Mouse (Mus musculus) adrenal gland, adult (tissue): ENCODE results near the gene Gm49396.

Experiments
- DNase-seq, 2 experiments: peaks; one replicate each; pipeline ENCODE4 v3.0.0; 2022 to 2023; ENCODE audit warnings: low spot score in 1 of 2; ENCODE audit not compliant: inconsistent age in 2 of 2

Gene Gm49396

DNA sequence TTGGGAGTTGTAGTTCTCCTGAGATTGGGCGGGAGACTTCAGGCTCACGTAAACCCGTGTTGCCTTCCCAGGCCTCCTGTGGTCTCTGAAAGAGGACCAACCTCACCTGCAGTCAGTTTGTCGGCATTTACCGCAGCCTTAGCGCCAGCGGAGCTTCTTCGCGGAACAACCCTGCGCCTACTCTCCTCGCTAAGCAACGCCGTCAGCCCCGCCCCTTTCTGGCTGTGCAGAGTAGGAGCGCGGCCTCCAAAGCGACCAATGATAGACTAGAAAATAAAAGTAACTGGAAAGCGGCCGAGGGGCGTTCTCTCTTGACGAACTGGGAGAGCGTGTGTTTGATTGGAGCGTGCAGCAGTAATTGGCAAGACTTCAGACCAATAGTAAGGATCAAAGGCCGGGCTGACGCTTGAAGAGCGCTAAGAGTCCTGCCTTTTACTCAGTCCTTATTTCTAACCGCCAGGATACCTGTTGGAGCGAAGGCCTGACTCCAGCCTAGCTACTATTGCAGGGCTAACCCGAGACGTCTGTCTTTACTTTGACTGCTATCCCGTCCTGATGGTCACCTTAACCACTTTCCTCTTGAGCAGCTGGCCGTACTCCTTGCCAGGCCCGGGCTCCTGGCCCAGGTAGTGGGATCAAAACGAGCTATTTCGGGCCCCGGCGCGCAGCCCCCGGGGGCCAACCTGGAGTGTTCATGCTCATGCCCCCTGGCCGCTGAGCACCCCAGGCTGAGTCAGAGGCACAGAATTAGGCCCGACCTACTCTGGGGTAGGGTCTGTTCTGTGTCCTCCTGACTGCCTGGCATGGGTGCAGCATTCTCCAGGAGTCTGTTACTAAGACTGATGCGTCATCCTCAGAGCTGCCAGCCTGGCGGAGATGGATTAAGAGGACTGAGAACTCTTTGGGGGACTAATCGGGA lies 10.8 kb upstream of the Gm49396 start, which contains the start of the genes Hspb6 and Proser3:
Gene Hspb6 (plus strand): TSS at position 77 of the 919 bp plus-strand sequence.
Gene Proser3 (minus strand): TSS at position 198 of the 919 bp plus-strand sequence.
- DNase-seq: peak; percentile 97 to 99

GRCm38 (mm10) chr7:30553021-30553589 lies 10.0 kb upstream of the Gm49396 start:
- DNase-seq: peak; percentile 85 to 95

- DNase-seq: peak in 1 of 2 experiments; percentile 61
Measured at GRCm38 (mm10) chr7:30553810-30554584, 9.1 kb upstream of the Gm49396 start.

DNA sequence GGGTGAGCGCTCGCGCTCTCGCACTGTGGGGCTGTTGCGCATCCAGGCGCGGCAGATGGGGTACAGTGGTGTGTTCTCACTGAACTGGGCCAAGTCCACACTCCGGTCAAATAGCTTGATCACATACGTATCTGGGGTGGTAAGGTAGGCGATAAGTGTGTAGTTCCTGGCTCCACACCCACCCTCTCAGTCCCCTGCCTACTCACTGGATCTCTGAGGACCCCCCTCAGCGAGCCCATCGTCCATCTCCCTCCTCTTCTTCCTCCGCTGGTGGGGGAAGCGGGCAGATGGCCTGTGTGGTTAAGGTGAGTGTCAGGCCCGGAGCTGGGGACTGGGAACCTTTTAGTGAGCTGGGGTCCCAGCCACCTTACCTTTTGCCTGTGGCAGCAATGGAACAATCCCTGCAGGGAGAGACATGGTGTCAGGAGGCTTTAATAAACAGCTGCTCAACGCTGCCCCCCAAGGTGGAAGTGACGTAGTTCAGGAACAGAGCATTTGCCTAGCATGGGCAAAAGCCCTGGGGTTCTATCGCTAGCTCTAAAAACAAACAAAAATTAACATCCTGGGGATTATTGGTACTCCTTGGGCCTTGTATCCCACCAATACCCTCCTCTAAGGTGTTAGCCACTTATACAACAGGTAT lies 6.1 kb upstream of the Gm49396 start:
- DNase-seq: peak in 1 of 2 experiments; percentile 60

DNA sequence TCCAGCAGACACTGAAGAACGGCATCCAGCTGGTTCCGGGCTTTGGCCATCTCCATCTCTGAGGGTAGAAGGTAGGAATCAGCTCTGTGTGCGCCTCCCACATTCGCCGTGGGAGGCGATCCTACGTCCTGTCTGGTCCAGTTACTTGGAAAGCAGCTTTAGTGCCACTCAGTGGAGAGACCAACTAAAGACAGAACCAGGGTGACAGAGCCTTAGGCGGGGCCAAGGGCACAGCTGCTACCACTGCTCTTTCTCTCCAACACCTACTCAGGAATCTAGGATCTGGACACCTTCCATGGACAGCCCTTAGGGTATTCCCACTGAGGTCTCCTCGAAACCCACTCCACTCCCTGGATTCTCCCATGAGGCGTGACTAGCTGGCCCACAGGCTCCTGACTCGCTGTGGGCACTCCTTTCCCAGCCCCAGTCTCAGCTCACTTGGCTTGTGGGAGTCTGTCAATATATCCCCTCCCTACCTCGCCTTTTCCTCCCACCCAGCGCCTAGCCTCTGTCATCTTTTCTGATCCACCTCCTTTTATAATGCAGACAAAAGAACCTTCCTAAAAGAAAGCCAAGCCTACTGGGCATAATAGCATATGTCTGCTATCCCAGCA lies 5.1 kb upstream of the Gm49396 start:
- DNase-seq: peak in 1 of 2 experiments; percentile 65

GRCm38 (mm10) chr7:30558656-30559442 lies 4.3 kb upstream of the Gm49396 start:
- DNase-seq: no peak

DNA sequence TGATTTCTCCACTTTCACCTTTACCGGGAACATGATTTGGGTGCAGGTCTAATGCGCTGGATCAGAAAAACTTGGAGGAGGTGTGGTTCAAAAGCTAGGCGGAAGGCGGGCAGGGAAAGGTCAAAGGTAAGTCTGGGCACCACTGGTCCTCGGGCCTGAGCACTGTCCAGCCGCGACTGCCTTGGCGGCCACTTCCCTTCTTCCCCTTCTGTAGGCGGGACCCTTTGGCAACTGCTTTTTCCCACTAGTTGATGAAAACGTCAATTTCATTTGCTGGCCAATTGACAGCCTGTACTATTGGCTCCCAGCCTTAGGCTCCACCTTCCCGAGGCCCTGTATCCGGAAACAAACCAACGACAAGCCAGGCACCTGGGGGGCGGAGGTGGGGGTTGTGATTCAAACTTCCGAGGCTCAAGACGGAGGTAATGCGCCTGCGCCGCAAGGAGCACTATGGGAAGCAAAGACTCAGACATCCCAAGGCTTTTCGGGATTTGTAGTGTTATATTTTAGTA lies 3.6 kb upstream of the Gm49396 start, which contains the start of gene Lin37:
Gene Lin37 (minus strand): TSS at position 396 of the 512 bp plus-strand sequence.
- DNase-seq: peak; percentile 98 to 99

DNA sequence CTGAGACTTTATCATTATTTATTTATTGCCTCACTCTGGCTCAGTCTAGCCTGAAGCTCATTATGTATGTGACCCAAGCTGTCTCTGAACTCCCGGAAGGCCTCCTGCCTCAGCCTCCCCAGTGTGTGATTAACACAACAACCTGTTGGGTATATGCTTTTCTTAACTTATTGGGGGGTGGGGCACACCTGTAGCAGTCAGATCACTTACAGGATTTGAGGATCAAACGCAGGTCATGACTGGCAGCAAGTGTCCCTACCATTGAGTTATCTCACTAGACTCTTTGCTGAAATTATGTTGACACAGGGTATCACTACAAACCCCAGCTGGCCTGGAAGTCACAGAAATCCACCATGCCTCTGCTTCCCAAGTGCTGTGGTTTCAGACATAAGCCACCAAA lies 2.8 kb upstream of the Gm49396 start:
- DNase-seq: peak in 1 of 2 experiments; percentile 43

GRCm38 (mm10) chr7:30562526-30563116 lies 523 bp upstream of the Gm49396 start:
- no peak for DNase-seq

DNA sequence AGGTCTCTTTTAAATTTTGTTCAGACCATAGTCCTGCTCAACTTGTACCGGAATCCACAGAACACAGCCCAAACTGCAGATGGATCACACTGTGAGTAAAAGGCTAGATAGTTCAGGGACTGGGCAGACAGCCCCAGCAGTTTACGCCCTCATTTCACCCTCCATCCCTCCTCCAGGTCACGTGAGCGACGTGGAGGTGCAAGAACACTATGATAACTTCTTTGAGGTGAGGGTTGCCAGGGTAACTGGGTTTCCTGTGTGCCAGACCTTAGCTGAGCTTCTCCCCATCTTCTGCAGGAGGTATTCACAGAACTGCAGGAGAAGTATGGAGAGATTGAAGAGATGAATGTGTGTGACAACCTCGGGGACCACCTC lies 749 bp downstream of the Gm49396 start:
- DNase-seq: no peak

GRCm38 (mm10) chr7:30564970-30565571 lies 1.9 kb downstream of the Gm49396 start, which contains the start of gene Igflr1:
Igflr1 (plus strand) TSS chr7:30565427.
- DNase-seq: peak in 1 of 2 experiments; percentile 9

GRCm38 (mm10) chr7:30566033-30566432 lies 2.9 kb downstream of the Gm49396 start:
- no peak for DNase-seq

- no peak for DNase-seq
Measured at GRCm38 (mm10) chr7:30567555-30567954, 4.4 kb downstream of the Gm49396 start.

DNA sequence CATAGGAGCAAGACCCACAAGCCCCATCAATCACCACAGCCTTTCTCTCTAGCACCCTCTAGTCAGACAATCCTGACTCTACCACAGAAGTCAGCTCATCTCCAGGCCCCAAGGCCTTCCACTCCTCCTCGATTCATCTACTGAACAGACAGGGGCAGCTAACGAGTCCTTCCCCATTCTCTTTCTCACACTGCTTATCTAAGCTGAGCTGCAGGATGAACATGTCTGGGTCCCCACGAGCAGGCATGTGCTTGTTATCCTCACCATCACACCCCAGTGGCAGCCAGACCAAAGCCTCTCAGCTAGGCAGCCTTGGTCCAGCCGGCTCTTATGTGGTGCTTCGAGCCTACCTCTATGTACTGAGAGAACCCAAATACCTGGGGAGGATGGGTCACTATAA lies 9.2 kb downstream of the Gm49396 start:
- no peak for DNase-seq

GRCm38 (mm10) chr7:30572969-30573368 lies 9.8 kb downstream of the Gm49396 start:
- DNase-seq: peak; percentile 78 to 90

GRCm38 (mm10) chr7:30579950-30580349 lies 16.8 kb downstream of the Gm49396 start:
- peak in 1 of 2 experiments; percentile 10 for DNase-seq

DNA sequence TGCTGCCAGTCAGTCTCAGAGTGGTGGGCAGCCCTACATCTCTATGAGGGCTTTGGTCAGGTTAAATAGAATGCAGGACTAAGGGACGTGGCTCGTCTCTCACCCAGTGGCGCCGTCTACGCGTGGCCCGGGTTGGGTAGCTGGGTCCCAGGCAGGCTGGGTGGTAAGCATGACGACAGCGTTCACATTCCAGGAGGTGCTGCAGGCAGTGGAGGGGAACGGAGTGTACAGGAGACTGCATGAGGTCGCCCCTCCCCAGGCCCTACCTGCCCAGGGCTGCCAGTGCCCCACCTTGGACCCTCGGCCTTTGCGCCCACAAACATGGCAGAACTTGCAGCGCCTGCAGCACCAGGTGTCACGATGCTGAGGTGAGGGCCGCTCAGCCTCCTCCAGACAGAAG lies 18.4 kb downstream of the Gm49396 start:
- DNase-seq: peak in 1 of 2 experiments; percentile 31

DNA sequence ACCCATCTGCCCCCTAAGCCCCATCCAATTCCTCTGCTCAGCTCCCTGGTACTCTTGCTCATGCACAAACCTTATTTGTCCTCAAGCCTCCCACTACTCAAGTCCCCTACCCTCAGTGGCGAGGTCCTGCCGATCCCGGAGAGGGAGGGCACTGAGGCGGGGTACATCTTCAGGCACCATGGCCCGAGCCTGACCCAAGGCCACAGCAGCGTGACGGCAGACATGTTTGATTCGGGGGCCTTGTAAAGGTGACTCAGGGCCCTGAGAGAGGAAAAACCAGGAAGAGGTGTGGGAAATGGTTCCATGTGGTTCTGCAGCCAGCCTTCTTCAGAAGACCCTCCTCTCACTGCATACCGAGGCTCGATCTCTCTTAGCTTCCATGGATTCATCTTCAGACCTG lies 21.2 kb downstream of the Gm49396 start:
- peak in 1 of 2 experiments; percentile 73 for DNase-seq
